Mouse (Mus musculus): Measurements from ENCODE around the gene Adig. TPM values are rescaled to one million over a fixed set of nuclear protein-coding genes. Genes with fewer than 3 reads are reported as not detected.

Gene Adig
- polyA plus RNA-seq (2012; rRNA removed) = 3.3 and 5.6 TPM in 2 replicates

- DNase-seq (ENCODE audit: low read depth, low spot score) = no peak
- WGBS = 36% methylated on average over 11 of the region's 11 CpGs
Measured at GRCm38 (mm10) chr2:158501836-158502812, at the start of gene Adig. Gene Adig (plus strand): TSS chr2:158502612.

GRCm38 (mm10) chr2:158456451-158456850 is 46.0 kb upstream of the Adig start:
- DNase-seq (ENCODE audit: low read depth, low spot score) = no peak
- WGBS = 93% methylated on average over 4 of the region's 4 CpGs

- 62% methylated on average over 1 of the region's 1 CpGs for WGBS
- DNase-seq (ENCODE audit: low read depth, low spot score) = no peak
Measured at GRCm38 (mm10) chr2:158457610-158458009, 44.8 kb upstream of the Adig start.

GRCm38 (mm10) chr2:158462450-158462849 is 40.0 kb upstream of the Adig start:
- WGBS = 29% methylated on average over 1 of the region's 1 CpGs
- DNase-seq (ENCODE audit: low read depth, low spot score) = no peak

- 86% methylated on average over 1 of the region's 1 CpGs for WGBS
- no peak for DNase-seq (ENCODE audit: low read depth, low spot score)
Measured at GRCm38 (mm10) chr2:158474159-158474558, 28.3 kb upstream of the Adig start.

- no peak for DNase-seq (ENCODE audit: low read depth, low spot score)
- WGBS = 84% methylated on average over 3 of the region's 3 CpGs
Measured at GRCm38 (mm10) chr2:158477640-158478039, 24.8 kb upstream of the Adig start.

GRCm38 (mm10) chr2:158498457-158498856 is 4.0 kb upstream of the Adig start:
- WGBS = 88% methylated on average over 5 of the region's 5 CpGs
- DNase-seq (ENCODE audit: low read depth, low spot score) = no peak

GRCm38 (mm10) chr2:158503226-158503625 is 814 bp downstream of the Adig start:
- no peak for DNase-seq (ENCODE audit: low read depth, low spot score)
- WGBS = 91% methylated on average over 7 of the region's 7 CpGs

GRCm38 (mm10) chr2:158503671-158504070 is 1.3 kb downstream of the Adig start:
- 81% methylated on average over 4 of the region's 4 CpGs for WGBS

GRCm38 (mm10) chr2:158506475-158506874 is 4.1 kb downstream of the Adig start:
- 80% methylated on average over 5 of the region's 5 CpGs for WGBS
- no peak for DNase-seq (ENCODE audit: low read depth, low spot score)

More at GRCm38 (mm10) chr2:158503671-158504070, 1.3 kb downstream of the Adig start:
- no peak for DNase-seq (ENCODE audit: low read depth, low spot score)

GRCm38 (mm10) chr2:158507046-158507445 is 4.6 kb downstream of the Adig start:
- no peak for DNase-seq (ENCODE audit: low read depth, low spot score)
- 97% methylated on average over 10 of the region's 10 CpGs for WGBS

GRCm38 (mm10) chr2:158510665-158511064 is 8.3 kb downstream of the Adig start:
- peak; percentile 36 for DNase-seq (ENCODE audit: low read depth, low spot score)
- 39% methylated on average over 6 of the region's 6 CpGs for WGBS

- DNase-seq (ENCODE audit: low read depth, low spot score) = no peak
- 62% methylated on average over 10 of the region's 10 CpGs for WGBS
Measured at GRCm38 (mm10) chr2:158512528-158512927, 10.1 kb downstream of the Adig start, which contains the start of gene Arhgap40. Gene Arhgap40 (plus strand): TSS chr2:158512796.

GRCm38 (mm10) chr2:158513821-158514336 is 11.5 kb downstream of the Adig start:
- WGBS = 80% methylated on average over 12 of the region's 12 CpGs
- DNase-seq (ENCODE audit: low read depth, low spot score) = no peak

GRCm38 (mm10) chr2:158518583-158518982 is 16.2 kb downstream of the Adig start:
- DNase-seq (ENCODE audit: low read depth, low spot score) = no peak
- WGBS = 53% methylated on average over 6 of the region's 6 CpGs

- 57% methylated on average over 11 of the region's 11 CpGs for WGBS
- DNase-seq (ENCODE audit: low read depth, low spot score) = no peak
Measured at GRCm38 (mm10) chr2:158519071-158519470, 16.7 kb downstream of the Adig start.

- 84% methylated on average over 6 of the region's 6 CpGs for WGBS
- no peak for DNase-seq (ENCODE audit: low read depth, low spot score)
Measured at GRCm38 (mm10) chr2:158519800-158520199, 17.4 kb downstream of the Adig start.

GRCm38 (mm10) chr2:158523060-158523459 is 20.6 kb downstream of the Adig start:
- 24% methylated on average over 8 of the region's 8 CpGs for WGBS
- no peak for DNase-seq (ENCODE audit: low read depth, low spot score)

GRCm38 (mm10) chr2:158524129-158524860 is 21.9 kb downstream of the Adig start:
- 77% methylated on average over 16 of the region's 16 CpGs for whole genome bisulfite sequencing
- DNase-seq (ENCODE audit: low read depth, low spot score) = no peak

GRCm38 (mm10) chr2:158534090-158534489 is 31.7 kb downstream of the Adig start:
- no peak for DNase-seq (ENCODE audit: low read depth, low spot score)
- under 1% methylated on average over 4 of the region's 4 CpGs for WGBS

Measured in large intestine, adult 2 months (tissue).